Mouse (Mus musculus): ENCODE results near the gene Satb2.

GRCm38 (mm10) chr1:56972251-56972949, 6.0 kb downstream of the Satb2 start:
- no peak for TF ChIP-seq GATA1 (IDR thresholded peaks at IDR 0.05; ENCODE audit: borderline replicate concordance, low read length)
- TF ChIP-seq FLI1 (IDR thresholded peaks at IDR 0.05; ENCODE audit: low read length), result no peak

All from megakaryocyte, embryonic 14.5 days (primary cell).